Mouse (Mus musculus) embryonic facial prominence, embryonic 11.5 days (tissue): ENCODE measurements around the gene Cypt14. TPM values are rescaled to one million over a fixed set of nuclear protein-coding genes. Genes with fewer than 3 reads are reported as not detected.
"Not testable (repeated sequence)": the region's sequence is repeated elsewhere in the genome, so short reads cannot be mapped to it uniquely, and the experiment has no call there.

ENCODE experiments used
- ATAC-seq: fragments of 200-750 bp; cut with Nextera tagmentation; replicated peaks from 2 replicates; pipeline ENCODE4 v1.8.0; 2017; ENCODE audit warnings: low read depth; ENCODE audit not compliant: insufficient number of reproducible peaks, low FRiP score, low TSS enrichment
- DNase-seq: peaks from one replicate; pipeline ENCODE4 v3.0.0-alpha.2; 2015; ENCODE audit warnings: low spot score
- H3K27ac ChIP-seq: fragments of 300-500 bp; sonication (generic); replicated peaks from 2 replicates; pipeline ENCODE4 v1.5.1; 2014; ENCODE audit warnings: mild to moderate bottlenecking, low read depth, low read length, control low read depth
- H3K27me3 ChIP-seq: fragments of 300-500 bp; sonication (generic); 2 replicates; pipeline ENCODE4 v1.6.1; 2014; ENCODE audit warnings: mild to moderate bottlenecking, low read length, moderate library complexity, mixed read lengths; ENCODE audit not compliant: control insufficient read depth, insufficient read depth
- H3K36me3 ChIP-seq: fragments of 300-500 bp; sonication (generic); replicated peaks from 2 replicates; pipeline ENCODE4 v1.6.1; 2014; ENCODE audit warnings: low read depth, mild to moderate bottlenecking, low read length, moderate library complexity, mixed read lengths; ENCODE audit not compliant: control insufficient read depth, insufficient read depth
- H3K4me1 ChIP-seq: fragments of 300-500 bp; sonication (generic); 2 replicates; pipeline ENCODE4 v1.6.1; 2014; ENCODE audit warnings: low read length, mixed read lengths; ENCODE audit not compliant: control insufficient read depth, insufficient read depth
- H3K4me2 ChIP-seq: fragments of 300-500 bp; sonication (generic); 2 replicates; pipeline ENCODE4 v1.6.1; 2014; ENCODE audit warnings: low read depth, mild to moderate bottlenecking, control low read depth, low read length, moderate library complexity
- H3K4me3 ChIP-seq: fragments of 300-500 bp; sonication (generic); 2 replicates; pipeline ENCODE4 v1.5.1; 2014; ENCODE audit warnings: low read depth, low read length, control low read depth
- H3K9ac ChIP-seq: fragments of 300-500 bp; sonication (generic); replicated peaks from 2 replicates; pipeline ENCODE4 v1.6.1; 2014; ENCODE audit warnings: mild to moderate bottlenecking, control low read depth, low read length
- H3K9me3 ChIP-seq: fragments of 300-500 bp; sonication (generic); replicated peaks from 2 replicates; pipeline ENCODE4 v1.6.1; 2016; ENCODE audit warnings: mild to moderate bottlenecking, low read length, inconsistent platforms, mixed read lengths; ENCODE audit not compliant: control insufficient read depth
- WGBS: fragments of 180-500 bp; shearing (Covaris S2); extraction: QIAGEN DNeasy Blood & Tissue Kit; methylation state at CpG from one replicate; pipeline ENCODE4 v1.1.7; 2014; 5-methylcytosine and 5-hydroxymethylcytosine counted together
- polyA plus RNA-seq: library from polyadenylated mRNA; unstranded; fragments of >200 nt; fragmentation: Nextera tagmentation; extraction: Ambion mirVana; gene quantifications from 2 replicates; pipeline ENCODE4 v1.2.1, GENCODE M21; 2014

The Cypt14 gene
- polyA plus RNA-seq, result not detected in 2 replicates

- ATAC-seq, H3K27me3 ChIP-seq, H3K27ac ChIP-seq, H3K4me2 ChIP-seq, H3K4me3 ChIP-seq, H3K4me1 ChIP-seq, DNase-seq, H3K9me3 ChIP-seq, H3K9ac ChIP-seq, H3K36me3 ChIP-seq: not testable (repeated sequence)
- whole genome bisulfite sequencing, result 86% methylated on average over 2 of the region's 2 CpGs
These were observed at the start of gene Cypt14 for GRCm38 (mm10) chrX:39863504-39863903. TSS of gene Cypt14 (minus strand) at chrX:39863604.
